Mouse (Mus musculus): ENCODE results near the gene Cdc42se1.

The Cdc42se1 gene

DNA sequence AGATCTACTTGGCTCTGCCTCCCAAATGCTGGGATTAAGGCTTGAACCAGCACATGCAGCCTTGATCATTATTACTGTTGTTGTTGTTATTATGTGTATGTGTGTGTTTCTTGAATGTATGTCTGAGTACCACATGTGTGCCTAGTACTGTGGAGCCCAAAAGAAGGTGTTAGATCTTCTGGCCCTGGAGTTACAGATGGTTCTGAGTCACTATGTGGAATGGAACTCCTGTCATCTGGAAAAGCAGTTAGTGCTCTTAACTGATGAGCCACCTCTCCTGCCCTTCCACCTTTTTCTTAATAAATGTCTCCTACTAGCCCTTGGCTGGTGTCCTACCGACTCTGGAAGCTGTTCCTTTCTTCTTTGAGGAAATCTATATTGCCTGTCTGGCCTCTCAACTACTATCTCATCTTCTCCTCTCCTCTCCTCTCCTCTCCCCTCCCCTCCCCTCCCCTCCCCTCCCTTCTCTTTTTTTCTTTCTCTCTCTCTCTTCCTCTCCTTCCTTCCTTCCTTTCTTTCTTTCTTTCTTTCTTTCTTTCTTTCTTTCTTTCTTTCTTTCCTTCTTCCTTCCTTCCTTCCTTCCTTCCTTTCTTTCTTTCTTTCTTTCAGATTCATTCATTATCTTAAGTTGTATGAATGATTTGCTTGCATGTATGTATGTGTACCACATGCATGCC, 19.3 kb downstream of the Cdc42se1 start:
- in situ Hi-C loops (cut with MseI, MboI) = no loop called here

DNA sequence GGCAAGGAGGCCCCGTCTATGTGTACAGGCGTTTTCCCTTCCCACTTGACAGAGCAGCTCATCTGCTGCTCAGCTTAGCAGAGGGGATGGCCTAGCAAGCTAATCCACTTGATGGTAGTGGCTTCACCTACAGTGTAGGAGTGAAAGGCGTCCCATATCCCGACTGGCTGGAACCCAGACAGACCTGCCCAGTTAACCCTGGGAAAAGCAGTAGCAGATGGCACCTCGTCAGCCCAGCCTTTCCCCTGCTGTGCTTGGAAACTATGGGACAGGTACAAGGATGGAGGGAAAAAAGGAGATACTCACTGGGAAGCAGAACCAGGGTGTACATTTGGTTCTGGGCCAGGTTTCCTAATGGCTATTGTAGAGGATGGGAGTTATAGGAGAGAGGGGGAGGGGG, 21.8 kb downstream of the Cdc42se1 start:
- in situ Hi-C loops (cut with MseI, MboI) = no loop called here

DNA sequence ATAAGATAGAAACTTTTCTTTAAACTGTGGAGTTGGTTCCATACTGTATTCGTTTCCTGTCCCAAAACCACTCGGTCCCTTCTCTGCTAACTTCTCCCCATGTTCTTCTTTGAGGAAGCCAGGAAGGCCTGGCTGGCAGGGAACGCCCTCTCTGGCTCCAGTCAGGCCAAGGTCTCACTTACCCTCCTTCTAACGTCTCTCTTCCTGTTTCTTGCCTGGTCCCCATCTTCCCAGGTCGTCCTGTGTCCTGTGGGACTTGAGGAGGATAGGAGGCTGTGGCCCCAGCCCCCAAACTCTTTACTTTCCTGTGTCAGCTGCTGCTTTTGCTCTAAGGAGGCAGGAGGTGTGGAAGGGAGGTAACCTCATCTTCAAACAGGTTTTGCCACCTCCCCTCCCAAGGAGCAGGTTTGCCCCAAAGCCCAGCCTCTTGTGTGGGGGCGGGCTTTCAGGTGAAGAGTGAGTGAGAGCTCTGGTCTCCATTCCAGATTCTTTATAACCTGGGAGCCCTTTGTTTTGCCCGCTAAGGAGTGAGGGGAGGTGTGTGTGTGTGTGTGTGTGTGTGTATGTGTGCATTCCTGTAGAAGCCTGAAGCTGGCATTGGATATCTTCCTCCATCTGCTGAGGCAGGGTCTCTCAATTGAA, 22.4 kb downstream of the Cdc42se1 start, which contains the start of gene Bnipl:
Bnipl (minus strand) TSS at position 411 of the 642 bp plus-strand sequence.
- in situ Hi-C loops (cut with MseI, MboI) = no loop called here

DNA sequence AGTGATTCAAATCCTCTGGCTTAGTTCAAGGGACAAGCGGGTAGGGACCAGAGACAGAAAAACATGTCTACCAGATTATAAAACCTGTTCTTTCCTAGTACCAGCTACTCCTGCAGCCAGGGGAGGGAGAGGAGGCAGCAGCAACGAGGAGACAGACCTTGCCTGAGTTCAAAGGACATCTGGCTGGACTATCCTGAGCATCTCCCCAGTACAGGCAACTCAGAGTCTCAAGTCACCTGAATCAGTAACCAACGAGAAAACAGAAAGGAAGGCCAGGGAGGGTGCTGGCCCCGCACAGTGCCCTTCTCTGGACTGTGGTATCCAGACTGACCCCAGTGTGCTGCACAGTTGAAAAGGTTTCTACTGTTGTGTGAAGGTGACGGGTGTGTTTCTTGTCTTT, 28.4 kb downstream of the Cdc42se1 start:
- in situ Hi-C loops (cut with MseI, MboI) = no loop called here

DNA sequence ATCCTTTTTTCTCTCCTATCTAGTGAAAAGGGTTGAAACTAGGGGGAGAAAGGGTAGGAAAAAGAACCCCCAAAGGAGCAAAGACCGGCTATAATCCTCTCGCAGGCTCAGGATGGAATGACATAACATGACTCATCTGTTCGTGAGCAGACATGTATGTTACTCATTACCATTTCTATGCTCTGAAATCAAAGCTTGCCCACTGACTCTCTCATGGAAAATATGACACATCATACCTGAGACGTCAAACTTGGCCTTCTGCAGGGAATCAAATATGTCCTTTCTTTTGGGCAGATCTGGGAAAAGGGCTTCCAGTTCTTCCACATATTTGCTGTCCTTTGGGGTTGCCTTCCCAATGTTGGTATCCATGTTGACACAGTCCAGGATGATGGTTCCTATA, 33.4 kb downstream of the Cdc42se1 start:
- in situ Hi-C loops (cut with MseI, MboI) = no loop called here

DNA sequence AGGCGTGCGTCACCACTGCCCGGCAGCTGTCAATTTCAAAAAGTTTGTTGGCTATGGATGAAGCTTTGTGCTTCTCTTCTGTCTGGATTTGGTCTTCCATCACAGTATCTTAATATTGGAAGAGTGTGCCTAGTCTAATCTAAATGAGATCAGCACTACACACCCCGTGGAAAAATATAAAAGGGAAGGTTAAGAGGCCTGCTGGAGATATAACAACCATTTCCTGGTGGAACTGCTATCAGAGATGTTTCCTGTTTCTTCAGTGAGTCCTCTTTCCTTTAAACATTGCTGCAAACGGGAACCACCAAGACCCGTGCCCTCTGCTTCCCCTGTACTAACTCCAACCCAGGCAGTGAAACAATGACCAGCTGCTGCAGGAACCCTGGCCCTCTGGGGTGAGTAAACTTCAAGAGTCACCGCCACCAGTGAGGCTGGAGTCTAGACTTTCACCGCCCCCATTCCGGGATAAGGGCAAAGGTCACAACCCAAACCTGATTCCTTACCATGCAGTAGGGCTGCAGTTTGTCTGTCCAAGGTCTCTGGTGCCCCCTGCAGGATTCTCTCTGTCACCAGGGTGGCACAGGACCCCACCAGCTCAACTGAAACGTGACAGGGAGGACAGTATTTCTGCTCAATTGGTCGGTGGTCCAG, 34.7 kb downstream of the Cdc42se1 start:
- in situ Hi-C loops (cut with MseI, MboI) = no loop called here

DNA sequence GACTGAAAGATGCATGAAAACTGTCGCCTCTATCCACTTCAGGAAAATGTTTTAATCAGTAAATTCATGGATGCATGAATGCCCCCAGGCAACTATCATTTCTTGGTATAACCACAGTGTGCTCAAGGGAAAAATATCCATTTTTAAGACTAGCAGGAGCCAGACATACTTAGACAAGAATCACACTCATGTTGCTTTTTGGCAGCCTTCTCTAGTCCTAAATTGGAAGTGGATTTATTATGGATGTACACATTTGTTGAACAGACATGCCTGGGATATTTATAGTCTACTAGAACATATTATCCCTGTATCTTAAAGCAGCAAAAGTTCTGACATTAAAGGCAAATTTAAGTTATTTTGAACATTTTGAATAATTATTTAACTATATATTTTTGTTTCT, 36.2 kb downstream of the Cdc42se1 start:
- in situ Hi-C loops (cut with MseI, MboI) = no loop called here

DNA sequence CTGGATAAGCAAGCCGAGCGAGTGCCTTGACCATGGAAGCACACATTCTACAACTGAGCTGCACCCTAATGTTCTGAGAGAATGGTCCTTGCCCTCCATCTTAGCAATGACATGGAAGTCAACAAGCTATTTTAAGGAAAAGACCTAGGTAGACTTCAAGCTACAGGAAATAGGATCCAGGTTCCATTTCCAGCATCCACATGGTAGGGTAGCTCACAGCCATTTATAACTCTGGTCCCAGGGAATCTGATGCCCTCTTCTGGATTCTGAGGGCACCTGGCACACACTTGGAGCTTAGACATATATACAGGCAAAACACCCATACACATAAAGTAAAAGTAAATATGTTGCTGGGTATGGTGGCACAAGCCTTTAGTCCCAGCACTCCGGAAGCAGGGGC, 37.5 kb downstream of the Cdc42se1 start:
- in situ Hi-C loops (cut with MseI, MboI) = no loop called here

DNA sequence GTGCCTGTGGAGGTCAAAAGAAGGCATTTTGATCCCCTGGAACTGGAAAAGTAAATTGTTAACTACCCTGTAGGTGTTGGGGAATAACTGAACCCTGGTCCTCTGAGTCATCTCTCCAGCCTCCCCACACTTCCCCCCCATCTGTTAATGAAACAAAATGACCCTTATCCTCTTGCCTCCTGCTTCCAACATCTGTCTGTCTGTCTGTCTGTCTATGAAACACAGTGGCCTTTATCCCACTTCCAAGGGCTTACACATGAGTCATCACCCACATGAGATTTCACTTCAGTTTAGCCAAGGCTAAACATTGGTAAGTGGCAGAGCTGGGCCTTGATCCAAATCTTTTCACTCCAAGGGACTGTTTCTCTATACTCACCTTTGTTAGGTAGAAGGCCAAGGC, 39.3 kb downstream of the Cdc42se1 start:
- in situ Hi-C loops (cut with MseI, MboI) = no loop called here

DNA sequence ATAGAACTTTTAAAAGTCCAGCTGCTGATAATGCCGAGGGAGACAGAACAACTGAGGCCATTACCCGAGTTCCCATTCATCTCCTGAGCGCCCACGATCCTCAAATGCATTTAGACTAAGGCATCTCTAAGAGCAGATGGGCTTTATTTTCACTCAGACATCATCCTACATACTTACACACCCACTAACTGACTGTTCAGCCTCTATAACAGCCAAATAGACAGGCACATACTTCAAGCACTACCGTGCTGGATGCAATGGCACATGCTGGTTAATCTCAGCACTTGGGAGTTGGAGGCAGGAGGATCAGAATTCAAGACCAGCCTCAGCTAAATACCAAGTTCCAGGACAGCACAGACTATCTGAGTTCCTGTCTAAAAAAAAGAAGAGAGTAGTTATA, 41.3 kb downstream of the Cdc42se1 start:
- in situ Hi-C loops (cut with MseI, MboI) = no loop called here

DNA sequence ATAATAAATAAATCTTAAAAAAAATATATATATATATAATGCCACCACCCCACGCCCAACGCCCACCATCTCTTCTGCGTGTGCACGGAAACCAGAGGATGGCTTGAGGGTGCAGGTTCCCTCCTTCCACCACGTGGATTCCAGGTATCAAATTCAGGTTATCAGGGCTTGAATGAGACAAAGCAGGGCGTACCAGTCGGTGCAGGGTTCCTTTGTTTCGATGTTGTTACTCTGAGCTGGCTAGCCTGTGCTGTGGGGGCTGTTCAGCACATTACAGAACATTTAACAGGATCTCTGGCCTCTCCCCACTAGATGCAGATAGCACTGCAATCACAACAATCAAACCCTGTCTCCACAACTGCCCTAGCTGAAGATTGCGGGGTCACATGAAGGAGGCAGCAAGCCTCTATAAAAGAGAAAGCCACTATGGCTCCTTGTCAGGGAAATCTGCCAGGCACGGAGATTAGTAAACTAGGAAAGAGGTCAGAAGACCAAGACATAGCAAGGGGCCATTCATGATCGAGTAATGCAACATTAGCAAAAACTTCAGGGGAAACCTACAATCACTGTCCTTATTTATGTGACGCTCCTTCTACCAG, 42.3 kb downstream of the Cdc42se1 start:
- in situ Hi-C loops (cut with MseI, MboI) = no loop called here

DNA sequence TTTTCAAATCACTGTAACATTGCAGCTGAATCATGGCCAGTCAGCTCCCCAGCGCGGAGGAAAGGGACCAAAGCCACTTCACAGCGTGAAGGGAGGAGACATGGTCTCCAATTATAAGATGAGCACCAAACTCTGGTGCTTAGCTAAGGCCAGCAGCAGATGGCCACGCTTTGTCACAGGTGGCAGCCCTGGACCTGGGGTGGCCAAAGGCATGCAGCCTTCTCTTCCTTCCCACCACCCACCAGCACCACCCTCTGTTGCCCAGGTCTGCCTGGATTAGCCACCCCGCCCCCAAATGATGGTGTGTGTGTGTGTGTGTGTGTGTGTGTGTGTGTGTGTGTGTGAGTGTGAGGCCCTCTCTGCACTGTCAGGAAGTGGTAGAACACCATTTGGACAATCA, 44.9 kb downstream of the Cdc42se1 start:
- in situ Hi-C loops (cut with MseI, MboI) = no loop called here

DNA sequence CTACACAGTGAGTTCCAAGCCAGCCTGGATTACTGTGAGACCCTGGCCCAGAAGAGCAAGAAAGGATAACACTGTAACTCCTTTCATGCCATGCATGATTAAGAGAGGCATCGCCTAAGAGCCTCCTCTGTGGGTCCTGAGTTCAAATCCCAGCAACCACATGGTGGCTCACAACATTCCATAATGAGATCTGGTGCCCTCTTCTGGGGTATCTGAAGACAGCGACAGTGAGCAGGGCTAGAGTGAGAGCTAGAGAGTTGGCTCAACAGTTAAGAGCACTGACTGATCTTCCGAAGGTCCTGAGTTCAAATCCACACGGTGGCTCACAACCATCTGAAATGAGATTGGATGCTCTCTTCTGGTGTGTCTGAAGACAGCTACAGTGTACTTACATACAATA, 45.9 kb downstream of the Cdc42se1 start:
- in situ Hi-C loops (cut with MseI, MboI) = no loop called here

DNA sequence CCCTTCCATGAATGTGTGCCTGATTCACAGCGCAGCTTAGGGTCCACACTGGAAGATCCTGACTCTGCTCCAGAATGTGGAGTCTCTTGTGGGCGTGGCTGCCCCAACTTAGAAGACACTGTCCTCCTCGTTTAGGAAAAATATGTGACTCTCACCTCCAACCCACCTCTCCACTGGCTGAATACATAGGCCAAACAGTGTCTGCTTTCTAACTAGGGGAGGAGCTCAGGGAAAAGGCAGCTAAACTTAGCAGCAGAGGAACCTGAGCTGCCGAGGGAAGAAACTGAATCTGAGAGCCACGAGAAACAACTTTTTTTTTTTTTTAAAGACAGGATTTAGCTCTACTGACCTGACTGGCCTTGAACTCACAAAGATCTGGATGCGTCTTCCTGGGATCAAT, 46.6 kb downstream of the Cdc42se1 start:
- in situ Hi-C loops (cut with MseI, MboI) = no loop called here

DNA sequence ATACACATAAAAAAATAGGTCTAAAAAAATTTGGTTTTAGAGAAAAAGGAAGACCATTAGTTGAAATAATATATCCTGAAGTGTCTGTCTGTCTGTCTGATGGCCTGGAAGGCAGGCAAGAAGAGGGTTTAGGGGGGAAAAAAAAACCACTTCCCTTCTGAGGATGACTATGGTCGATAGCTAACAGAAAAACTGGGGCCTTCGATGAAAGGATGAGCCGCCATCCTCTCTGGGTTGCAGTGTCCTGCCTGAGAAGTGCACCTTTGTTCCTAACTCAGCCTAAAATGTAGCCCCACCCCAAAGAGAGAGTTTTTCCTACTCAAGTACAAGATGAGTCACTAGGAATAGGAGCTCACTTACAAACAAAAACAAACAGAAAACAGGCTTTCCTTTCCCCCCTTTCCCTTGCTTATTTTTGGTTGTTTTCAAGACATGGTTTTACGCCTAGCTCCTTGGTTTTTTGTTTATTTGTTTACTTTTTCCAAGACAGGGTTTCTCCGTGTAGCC, 47.9 kb downstream of the Cdc42se1 start:
- in situ Hi-C loops (cut with MseI, MboI) = no loop called here

DNA sequence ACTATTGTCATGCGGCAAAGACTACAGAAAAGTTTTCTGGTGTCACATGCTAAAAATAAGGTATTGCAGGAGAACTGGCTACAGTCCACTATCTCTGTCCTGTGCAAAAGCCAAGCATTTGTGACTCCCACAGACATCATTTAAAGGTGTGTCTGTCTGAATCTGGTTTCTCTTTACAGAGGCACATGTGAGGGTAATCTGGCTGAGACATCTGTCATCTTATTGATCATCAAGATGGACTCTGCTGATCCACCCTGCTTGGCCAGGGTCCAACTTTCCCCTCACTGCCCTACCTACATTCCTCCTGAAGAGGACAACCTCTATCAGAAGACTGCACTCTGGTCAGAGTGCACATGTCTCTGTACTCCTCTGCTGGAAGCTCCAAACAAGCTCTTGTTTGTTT, 48.6 kb downstream of the Cdc42se1 start:
- in situ Hi-C loops (cut with MseI, MboI) = no loop called here

DNA sequence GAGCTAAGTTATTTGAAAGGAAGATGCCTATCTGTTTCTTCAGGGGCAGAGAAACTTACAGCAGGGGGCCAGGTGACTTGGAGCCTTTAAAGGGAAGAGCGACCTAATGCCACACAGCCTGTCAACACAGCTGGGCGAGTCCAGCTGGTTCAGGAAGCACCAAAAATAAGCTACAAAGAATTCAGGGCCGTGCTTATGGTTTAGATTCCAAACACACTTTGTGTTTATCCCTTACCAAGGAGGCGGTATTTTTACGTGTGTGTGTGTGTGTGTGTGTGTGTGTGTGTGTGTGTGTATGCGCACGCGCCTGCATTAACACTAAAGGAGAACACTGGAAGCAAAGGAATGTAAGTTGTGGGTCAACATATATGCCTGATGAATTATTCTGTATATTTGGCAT, 52.2 kb downstream of the Cdc42se1 start:
- in situ Hi-C loops (cut with MseI, MboI) = no loop called here

DNA sequence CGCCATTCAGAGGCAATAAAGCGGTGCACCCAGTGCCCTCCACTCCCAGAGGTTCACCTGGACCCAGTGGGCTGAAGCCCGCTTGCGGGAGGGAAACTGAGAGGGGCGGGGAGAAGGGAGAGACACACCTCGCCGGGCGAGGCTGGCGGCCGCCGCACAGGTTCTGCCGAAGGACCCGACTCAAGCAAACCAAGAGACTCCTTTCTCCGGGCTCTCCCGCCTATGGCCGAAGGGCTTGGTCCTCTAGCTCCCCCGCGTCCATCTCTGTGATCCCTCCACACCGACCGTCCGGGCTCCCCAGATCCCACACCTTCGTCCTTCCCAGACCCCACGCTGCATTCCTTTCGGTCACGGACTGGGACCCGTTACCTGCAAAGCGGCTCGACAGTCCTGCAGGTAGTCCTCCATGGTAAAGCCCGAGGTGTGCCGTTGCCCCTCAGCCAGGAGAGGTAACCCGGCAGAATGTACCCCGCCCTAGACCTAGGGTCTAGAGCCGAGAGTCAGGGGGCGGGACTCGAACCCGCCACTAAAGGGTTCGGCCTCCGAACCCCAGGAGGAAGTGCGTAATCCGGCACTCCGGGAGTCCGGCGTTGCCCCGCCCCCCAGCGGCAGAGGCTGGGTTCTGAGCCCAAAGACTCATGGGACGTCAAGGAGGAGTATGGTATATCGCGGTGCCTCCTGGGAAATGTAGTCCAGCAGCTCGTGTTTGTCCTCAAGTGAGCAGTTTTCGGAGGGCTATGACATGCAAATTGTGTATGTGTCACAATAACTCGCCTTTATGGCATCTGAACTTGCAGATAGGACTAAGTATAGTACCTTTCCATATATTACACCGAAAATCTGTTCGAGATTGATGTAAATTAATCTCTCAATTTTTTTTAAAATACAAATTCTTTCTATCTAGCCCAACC, 52.9 kb downstream of the Cdc42se1 start, which contains the start of the genes Mindy1 and Prune1:
Mindy1 (plus strand) TSS at position 130 of the 911 bp plus-strand sequence.
Prune1 (minus strand) TSS at position 861 of the 911 bp plus-strand sequence.
- in situ Hi-C loops (cut with MseI, MboI) = no loop called here

DNA sequence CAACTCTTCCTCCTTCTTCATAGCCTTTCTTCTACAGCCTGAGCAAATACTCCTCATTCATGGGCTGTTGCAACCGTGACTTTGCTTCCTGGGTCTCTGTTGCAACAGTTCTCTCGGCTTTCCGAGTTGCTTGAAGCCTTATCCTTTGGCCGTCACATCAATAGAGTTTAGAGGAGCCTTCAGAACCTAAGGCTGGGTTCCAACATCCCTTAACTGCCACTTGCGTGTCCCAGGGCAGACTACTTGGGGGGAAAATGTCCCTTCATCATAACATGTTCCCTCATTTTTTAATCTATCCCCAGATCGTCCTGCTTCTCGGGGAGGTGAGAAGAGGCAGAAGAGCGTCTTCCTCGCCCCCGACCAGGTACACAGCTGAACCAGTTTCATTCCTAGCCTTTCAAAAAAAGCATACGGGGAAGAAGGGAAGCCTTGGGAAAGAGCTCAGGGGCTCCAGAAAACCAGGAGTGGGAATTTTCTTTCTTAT, 53.9 kb downstream of the Cdc42se1 start:
- in situ Hi-C loops (cut with MseI, MboI) = no loop called here

DNA sequence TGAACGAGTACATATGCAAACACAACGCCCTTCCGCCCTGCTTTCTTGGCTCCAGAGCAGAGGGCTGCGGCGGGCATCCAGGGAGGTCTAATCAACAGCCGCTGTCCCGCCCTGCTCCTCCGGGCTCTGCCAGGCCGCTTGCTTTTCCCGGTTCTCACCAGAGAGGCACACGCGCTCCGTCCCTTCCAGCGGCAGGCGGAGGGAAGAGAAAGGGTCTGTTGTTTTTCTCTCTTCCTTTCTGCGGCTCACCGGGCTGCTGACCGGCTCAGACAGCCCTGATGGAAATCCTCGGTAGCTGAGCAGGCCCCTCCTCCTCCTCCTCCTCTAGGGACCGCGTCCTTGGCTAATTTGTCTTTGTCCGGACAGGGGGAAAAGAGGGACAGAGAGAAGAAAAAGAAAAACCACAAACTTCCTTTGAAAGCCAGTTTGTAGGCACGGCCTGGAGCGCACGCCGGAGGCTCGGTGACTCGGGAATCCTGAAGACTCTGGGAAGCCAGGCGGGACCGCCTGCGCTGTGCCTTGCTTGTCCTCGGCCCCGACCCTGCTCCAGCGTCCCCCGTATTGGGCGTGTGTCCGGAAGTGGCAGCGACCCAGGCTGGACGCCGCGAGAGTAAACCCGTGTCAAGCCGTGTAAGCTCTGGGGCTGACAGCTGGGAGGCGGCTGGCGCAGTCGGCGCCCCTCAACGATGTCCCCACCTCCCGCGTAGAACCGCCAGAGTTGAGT, 54.5 kb downstream of the Cdc42se1 start:
- in situ Hi-C loops (cut with MseI, MboI) = no loop called here
